Mouse (Mus musculus) hindbrain, embryonic 14.5 days (tissue): ENCODE results near the gene Cyp2d26. TPM values are rescaled to one million over a fixed set of nuclear protein-coding genes. Genes with fewer than 3 reads are reported as not detected.

Experiments
- ATAC-seq: fragments of 200-750 bp; cut with Nextera tagmentation; 2 replicates; pipeline ENCODE4 v1.8.0; 2017; ENCODE audit warnings: moderate number of reproducible peaks, mild to moderate bottlenecking, moderate TSS enrichment, moderate library complexity; ENCODE audit not compliant: low FRiP score
- DNase-seq: peaks from one replicate; pipeline ENCODE4 v3.0.0-alpha.2; 2015; ENCODE audit warnings: low spot score
- H3K27ac ChIP-seq: fragments of 300-500 bp; sonication (generic); 2 replicates; pipeline ENCODE4 v1.5.1; 2014; ENCODE audit warnings: mild to moderate bottlenecking, moderate library complexity
- H3K27me3 ChIP-seq: fragments of 300-500 bp; sonication (generic); 2 replicates; pipeline ENCODE4 v1.6.1; 2014; ENCODE audit warnings: mild to moderate bottlenecking, low read length, mixed read lengths; ENCODE audit not compliant: control insufficient read depth, insufficient read depth
- H3K36me3 ChIP-seq: fragments of 300-500 bp; sonication (generic); replicated peaks from 2 replicates; pipeline ENCODE4 v1.6.1; 2014; ENCODE audit not compliant: control insufficient read depth, insufficient read depth
- H3K4me1 ChIP-seq: fragments of 300-500 bp; sonication (generic); replicated peaks from 2 replicates; pipeline ENCODE4 v1.6.1; 2014; ENCODE audit warnings: antibody characterized with exemption, low read length, mixed read lengths; ENCODE audit not compliant: control insufficient read depth, insufficient read depth
- H3K4me2 ChIP-seq: fragments of 300-500 bp; sonication (generic); replicated peaks from 2 replicates; pipeline ENCODE4 v1.6.1; 2014; ENCODE audit warnings: mild to moderate bottlenecking, moderate library complexity
- H3K4me3 ChIP-seq: fragments of 300-500 bp; sonication (generic); replicated peaks from 2 replicates; pipeline ENCODE4 v1.5.1; 2014; ENCODE audit warnings: mild to moderate bottlenecking, low read length
- H3K9ac ChIP-seq: fragments of 300-500 bp; sonication (generic); 2 replicates; pipeline ENCODE4 v1.6.1; 2014
- H3K9me3 ChIP-seq: fragments of 300-500 bp; sonication (generic); 2 replicates; pipeline ENCODE4 v1.6.1; 2016; ENCODE audit warnings: low read length; ENCODE audit not compliant: control insufficient read depth
- WGBS: fragments of 180-500 bp; shearing (Covaris S2); extraction: QIAGEN DNeasy Blood & Tissue Kit; methylation state at CpG from one replicate; pipeline ENCODE4 v1.1.7; 2014; 5-methylcytosine and 5-hydroxymethylcytosine counted together
- polyA plus RNA-seq: library from polyadenylated mRNA; unstranded; fragments of >200 nt; fragmentation: Nextera tagmentation; extraction: Ambion mirVana; gene quantifications from 2 replicates; pipeline ENCODE4 v1.2.1, GENCODE M21; 2014

Cyp2d26 gene
- polyA plus RNA-seq, 1 experiment from 2014 or later: not detected

- no peak for DNase-seq
- Histone ChIP-seq H3K4me1 (no peaks in the 10 kb centered on the region), H3K27ac (no peak overlapping the region), H3K27me3 (no peaks in the 10 kb centered on the region), H3K4me2 (no peak overlapping the region), H3K9me3 (no peaks in the 10 kb centered on the region), H3K36me3 (peaks cover 21% of the 10 kb centered on the region), H3K9ac (no peak overlapping the region), H3K4me3 (no peak overlapping the region)
- 47% methylated on average over 6 of the region's 6 CpGs for WGBS
- ATAC-seq: no peak
These were observed 15.4 kb upstream of the Cyp2d26 start for GRCm38 (mm10) chr15:82809511-82809910.

- no peak for ATAC-seq
- DNase-seq: no peak
- H3K9ac ChIP-seq: no peak overlapping the region
- no peaks in the 10 kb centered on the region for H3K9me3 ChIP-seq
- no peak overlapping the region for H3K27ac ChIP-seq
- H3K36me3 ChIP-seq: peaks cover 17% of the 10 kb centered on the region
- no peaks in the 10 kb centered on the region for H3K4me1 ChIP-seq
- H3K4me2 ChIP-seq: no peak overlapping the region
- no peaks in the 10 kb centered on the region for H3K27me3 ChIP-seq
- 69% methylated on average over 5 of the region's 5 CpGs for WGBS
- no peak overlapping the region for H3K4me3 ChIP-seq
These were observed 13.1 kb upstream of the Cyp2d26 start for GRCm38 (mm10) chr15:82806969-82807763.

- WGBS: 60% methylated on average over 5 of the region's 5 CpGs
- ATAC-seq (no peak), DNase-seq (peak; percentile 88)
- Histone ChIP-seq H3K36me3 (peaks cover 4% of the 10 kb centered on the region; the same call in 1 of the 2 replicates), H3K9me3 (no peaks in the 10 kb centered on the region), H3K4me3 (no peak overlapping the region), H3K4me1 (no peaks in the 10 kb centered on the region), H3K4me2 (no peak overlapping the region), H3K27me3 (no peaks in the 10 kb centered on the region), H3K9ac (no peak overlapping the region), H3K27ac (no peak overlapping the region)
These were observed 10.9 kb upstream of the Cyp2d26 start for GRCm38 (mm10) chr15:82804708-82805639.

- Histone ChIP-seq H3K36me3 (no peaks in the 10 kb centered on the region), H3K4me1 (no peaks in the 10 kb centered on the region), H3K4me2 (no peak overlapping the region), H3K4me3 (no peak overlapping the region), H3K27ac (no peak overlapping the region), H3K9me3 (no peaks in the 10 kb centered on the region), H3K27me3 (no peaks in the 10 kb centered on the region), H3K9ac (no peak overlapping the region)
- DNase-seq: no peak
- 88% methylated on average over 3 of the region's 3 CpGs for WGBS
- no peak for ATAC-seq
These were observed 1.9 kb upstream of the Cyp2d26 start for GRCm38 (mm10) chr15:82795936-82796440.

GRCm38 (mm10) chr15:82793868-82794267 is 226 bp downstream of the Cyp2d26 start:
- 87% methylated on average over 6 of the region's 6 CpGs for WGBS
- H3K4me2 ChIP-seq: no peak overlapping the region
- H3K9ac ChIP-seq: no peak overlapping the region
- H3K4me3 ChIP-seq: no peak overlapping the region
- no peak for ATAC-seq
- no peaks in the 10 kb centered on the region for H3K4me1 ChIP-seq
- H3K36me3 ChIP-seq: no peaks in the 10 kb centered on the region
- no peak overlapping the region for H3K27ac ChIP-seq
- no peaks in the 10 kb centered on the region for H3K27me3 ChIP-seq
- no peak for DNase-seq
- H3K9me3 ChIP-seq: no peaks in the 10 kb centered on the region

GRCm38 (mm10) chr15:82793454-82793853 is 640 bp downstream of the Cyp2d26 start:
- Histone ChIP-seq H3K27me3 (no peaks in the 10 kb centered on the region), H3K4me3 (no peak overlapping the region), H3K36me3 (no peaks in the 10 kb centered on the region), H3K4me2 (no peak overlapping the region), H3K9me3 (no peaks in the 10 kb centered on the region), H3K4me1 (no peaks in the 10 kb centered on the region), H3K27ac (no peak overlapping the region), H3K9ac (no peak overlapping the region)
- WGBS: 86% methylated on average over 1 of the region's 1 CpGs
- DNase-seq (no peak), ATAC-seq (no peak)

- H3K27me3 ChIP-seq: no peaks in the 10 kb centered on the region
- 93% methylated on average over 11 of the region's 11 CpGs for WGBS
These were observed 1.5 kb downstream of the Cyp2d26 start for GRCm38 (mm10) chr15:82792566-82792965.

GRCm38 (mm10) chr15:82784581-82784980 is 9.5 kb downstream of the Cyp2d26 start:
- ATAC-seq: no peak
- H3K4me2 ChIP-seq: no peak overlapping the region
- no peak overlapping the region for H3K9ac ChIP-seq
- no peaks in the 10 kb centered on the region for H3K9me3 ChIP-seq
- no peak for DNase-seq
- H3K27ac ChIP-seq: no peak overlapping the region
- no peaks in the 10 kb centered on the region for H3K27me3 ChIP-seq
- H3K4me3 ChIP-seq: no peak overlapping the region
- H3K36me3 ChIP-seq: no peaks in the 10 kb centered on the region
- 84% methylated on average over 1 of the region's 1 CpGs for WGBS
- H3K4me1 ChIP-seq: no peaks in the 10 kb centered on the region

More at GRCm38 (mm10) chr15:82792566-82792965, 1.5 kb downstream of the Cyp2d26 start:
- Histone ChIP-seq H3K4me2 (no peak overlapping the region), H3K4me1 (no peaks in the 10 kb centered on the region), H3K36me3 (no peaks in the 10 kb centered on the region), H3K9me3 (no peaks in the 10 kb centered on the region), H3K27ac (no peak overlapping the region), H3K4me3 (no peak overlapping the region), H3K9ac (no peak overlapping the region)
- DNase-seq: no peak
- no peak for ATAC-seq

- no peaks in the 10 kb centered on the region for H3K27me3 ChIP-seq
- DNase-seq: no peak
- H3K4me2 ChIP-seq: no peak overlapping the region
- no peaks in the 10 kb centered on the region for H3K36me3 ChIP-seq
- WGBS: 85% methylated on average over 1 of the region's 1 CpGs
- H3K27ac ChIP-seq: no peak overlapping the region
- H3K9ac ChIP-seq: no peak overlapping the region
- ATAC-seq: no peak
- H3K9me3 ChIP-seq: no peaks in the 10 kb centered on the region
- H3K4me3 ChIP-seq: no peak overlapping the region
- no peaks in the 10 kb centered on the region for H3K4me1 ChIP-seq
These were observed 10.3 kb downstream of the Cyp2d26 start for GRCm38 (mm10) chr15:82783800-82784199.
